Mouse (Mus musculus) megakaryocyte, embryonic 14.5 days (primary cell): Measurements from ENCODE around the gene Fam81a.

ENCODE experiments used
- FLI1 ChIP-seq: IDR thresholded peaks from 2 replicates; pipeline ENCODE4 v1.6.1; 2012; ENCODE audit warnings: low read length, inconsistent platforms, mixed read lengths
- GATA1 ChIP-seq: IDR thresholded peaks from 3 replicates; pipeline ENCODE4 v1.6.1; 2012; ENCODE audit warnings: mixed read lengths, low read length, inconsistent platforms, borderline replicate concordance

- TF ChIP-seq GATA1 (no peak), FLI1 (no peak)
Measured at GRCm38 (mm10) chr9:70049839-70050238, 92.5 kb downstream of the Fam81a start.
